Mouse (Mus musculus): ENCODE measurements around the gene Nuf2.

DNA sequence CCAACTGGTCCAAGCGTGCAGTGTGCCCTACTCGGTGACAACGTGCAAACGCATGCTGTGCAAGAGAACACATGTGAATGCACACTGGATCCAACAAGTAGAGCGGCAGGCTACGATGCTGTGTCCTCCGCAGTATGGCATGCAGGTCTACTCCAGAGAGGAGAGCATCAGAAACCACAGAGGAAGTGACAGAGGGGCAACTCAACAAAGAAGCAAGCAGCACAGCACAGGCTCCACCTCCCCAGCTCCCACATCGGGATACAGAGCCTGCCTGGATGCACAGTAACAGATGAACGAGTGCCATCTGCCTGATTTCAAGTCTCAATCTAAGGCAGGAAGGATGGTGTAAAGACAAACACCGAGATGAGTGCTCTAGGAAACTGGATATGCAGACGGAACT, 11.9 kb downstream of the Nuf2 start:
- TF ChIP-seq CTCF (IDR thresholded peaks at IDR 0.05; ENCODE audit: control insufficient read depth, insufficient read depth, insufficient read length) (no peak), FOSL1 (IDR thresholded peaks at IDR 0.05; ENCODE audit: insufficient read depth, low read length, poor library complexity, severe bottlenecking) (no peak), USF1 (IDR thresholded peaks at IDR 0.05; ENCODE audit: low read depth) (no peak), MAX (IDR thresholded peaks at IDR 0.05) (no peak), MYOD1 (IDR thresholded peaks at IDR 0.05; ENCODE audit: control insufficient read depth, insufficient read length, low read depth) (no peak)

All from C2C12 (cell line).